Mouse (Mus musculus): ENCODE results near the gene Anapc16. TPM values are rescaled to one million over a fixed set of nuclear protein-coding genes. Genes with fewer than 3 reads are reported as not detected.

Anapc16 gene
- 67.8 TPM for polyA plus RNA-seq (2021)

DNA sequence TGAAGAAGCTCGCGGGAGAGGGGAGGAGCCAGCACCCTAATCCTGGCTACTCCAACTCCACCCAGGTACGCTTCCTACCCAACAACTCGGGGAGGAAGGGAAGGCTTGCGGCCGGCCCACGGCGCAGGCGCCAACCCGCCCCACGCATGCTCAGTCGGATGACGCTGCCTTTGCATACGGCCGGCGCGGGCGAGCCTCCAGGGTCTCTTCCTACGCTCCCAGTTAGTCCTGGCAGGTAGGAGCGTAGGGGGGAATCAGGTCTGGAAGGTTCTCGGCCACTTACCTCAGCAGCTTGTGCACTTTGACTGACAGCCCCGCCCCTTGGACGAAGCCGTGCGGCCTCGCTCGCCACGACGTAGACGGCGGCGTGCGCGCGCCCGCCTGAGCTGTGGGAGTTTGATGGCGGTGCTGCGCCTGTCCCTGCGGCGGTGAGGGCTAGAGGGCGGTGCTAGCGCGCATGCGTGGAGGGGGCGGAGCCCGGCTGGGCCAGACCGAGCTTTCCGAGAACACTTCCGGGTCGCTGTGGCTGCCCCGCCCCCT, at the start of gene Anapc16, which contains the start of gene Ascc1:
Gene Anapc16 (minus strand): TSS at position 463 of the 540 bp plus-strand sequence.
Gene Ascc1 (plus strand): TSS at position 133 of the 540 bp plus-strand sequence.
- H3K27me3 ChIP-seq: no peaks in the 10 kb centered on the region
- no peak for TF ChIP-seq CTCF (IDR thresholded peaks at IDR 0.05)
- in situ Hi-C loops (cut with MboI; ENCODE audit: low pct_unique_long_range_greater_than_20kb): no loop called here
- POLR2A ChIA-PET: interaction anchor here (0.6 to 1.4 kb wide), 6 partner anchors 12 to 108 kb away, joined by 3 to 6 read pairs (median 3); no protein-coding TSS in a partner anchor
- ATAC-seq (peak; percentile 90), DNase-seq (ENCODE audit: low read depth, low spot score) (peak; percentile 71)
- CTCF ChIA-PET: interaction anchor here (0.6 to 1.4 kb wide), 2 partner anchors 18 to 108 kb away, joined by 3 read pairs; no protein-coding TSS in a partner anchor

GRCm38 (mm10) chr10:60050581-60050980, 47.6 kb upstream of the Anapc16 start:
- TF ChIP-seq CTCF (IDR thresholded peaks at IDR 0.05): no peak
- POLR2A ChIA-PET: interaction anchor here (0.7 kb wide), 1 partner anchor 13 kb away, joined by 5 read pairs; no protein-coding TSS in a partner anchor
- no peaks in the 10 kb centered on the region for H3K27me3 ChIP-seq

DNA sequence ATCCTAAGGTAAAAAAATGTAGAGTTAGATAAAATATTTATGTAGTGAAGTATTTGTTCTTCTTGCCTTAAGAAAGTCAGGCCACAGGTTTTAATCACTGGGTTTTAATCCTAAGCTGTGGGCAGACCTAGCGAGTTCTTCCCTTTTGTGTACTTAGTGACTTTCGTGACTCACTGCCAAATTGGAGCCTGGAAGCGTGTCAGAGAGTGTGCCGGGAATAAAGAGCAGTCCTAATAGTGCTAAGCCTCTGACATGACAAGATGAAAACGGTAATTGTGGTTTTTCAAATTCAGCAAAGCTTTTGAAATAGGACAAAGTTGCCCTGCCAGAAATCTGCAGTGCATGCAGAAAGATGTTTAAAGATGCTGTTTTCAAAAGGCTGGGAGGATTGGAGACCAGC, 43.8 kb upstream of the Anapc16 start:
- ATAC-seq: peak; percentile 51
- POLR2A ChIA-PET: interaction anchor here (1.4 kb wide), 1 partner anchor 49 kb away, joined by 3 read pairs; no protein-coding TSS in a partner anchor
- no peaks in the 10 kb centered on the region for H3K27me3 ChIP-seq
- no peak for TF ChIP-seq CTCF (IDR thresholded peaks at IDR 0.05)
- in situ Hi-C loops (cut with MboI; ENCODE audit: low pct_unique_long_range_greater_than_20kb): no loop called here
- DNase-seq (ENCODE audit: low read depth, low spot score): peak; percentile 68
- CTCF ChIA-PET: interaction anchor here (1.0 to 2.4 kb wide), 4 partner anchors 12 to 153 kb away, joined by 3 to 8 read pairs (median 5); no protein-coding TSS in a partner anchor

More at GRCm38 (mm10) chr10:60050581-60050980, 47.6 kb upstream of the Anapc16 start:
- CTCF ChIA-PET: interaction anchor here (0.6 kb wide), 1 partner anchor 139 kb away, joined by 3 read pairs; no protein-coding TSS in a partner anchor
- ATAC-seq (no peak), DNase-seq (ENCODE audit: low read depth, low spot score) (no peak)
- in situ Hi-C loops (cut with MboI; ENCODE audit: low pct_unique_long_range_greater_than_20kb): no loop called here

DNA sequence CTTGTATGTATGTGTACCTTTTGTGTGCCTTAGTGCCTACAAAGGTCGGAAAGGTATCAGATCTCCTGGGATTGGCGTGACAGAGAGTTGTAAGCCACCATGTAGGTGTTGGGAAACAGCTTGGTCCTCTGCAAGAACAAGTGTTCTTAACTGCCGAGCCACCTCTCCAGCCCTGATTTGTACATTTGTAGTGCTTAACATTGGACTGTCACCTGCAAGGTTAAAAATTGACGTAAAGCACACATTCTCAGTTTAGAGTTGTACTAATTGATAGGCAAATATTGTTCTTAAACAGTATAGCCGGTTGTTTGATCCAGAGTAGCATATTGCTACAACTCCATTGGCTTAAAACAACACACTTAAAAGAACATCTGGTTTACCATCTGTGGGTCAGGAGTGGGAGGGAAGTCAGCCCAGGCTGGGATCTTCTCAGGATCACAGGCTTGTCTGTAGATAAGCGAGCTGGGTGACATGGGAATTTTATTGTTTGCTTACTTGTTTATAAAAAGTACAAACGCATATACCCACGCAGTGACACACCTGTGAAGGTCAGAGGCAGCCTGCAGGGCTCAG, 39.5 kb upstream of the Anapc16 start:
- no peak for ATAC-seq
- CTCF ChIA-PET: interaction anchor here (1.2 to 2.6 kb wide), 2 partner anchors 11 to 15 kb away, joined by 3 to 8 read pairs; no protein-coding TSS in a partner anchor
- DNase-seq (ENCODE audit: low read depth, low spot score): no peak
- in situ Hi-C loops (cut with MboI; ENCODE audit: low pct_unique_long_range_greater_than_20kb): no loop called here
- no peaks in the 10 kb centered on the region for H3K27me3 ChIP-seq
- no peak for TF ChIP-seq CTCF (IDR thresholded peaks at IDR 0.05)
- POLR2A ChIA-PET: no interaction called here

GRCm38 (mm10) chr10:60035744-60036143, 32.8 kb upstream of the Anapc16 start:
- in situ Hi-C loops (cut with MboI; ENCODE audit: low pct_unique_long_range_greater_than_20kb): no loop called here
- ATAC-seq (no peak), DNase-seq (ENCODE audit: low read depth, low spot score) (no peak)
- TF ChIP-seq CTCF (IDR thresholded peaks at IDR 0.05): no peak
- POLR2A ChIA-PET: no interaction called here
- no peaks in the 10 kb centered on the region for H3K27me3 ChIP-seq
- CTCF ChIA-PET: no interaction called here

- in situ Hi-C loops (cut with MboI; ENCODE audit: low pct_unique_long_range_greater_than_20kb): no loop called here
- no peak for ATAC-seq
- ChIA-PET CTCF (interaction anchor here (1.0 kb wide), 1 partner anchor 12 kb away, joined by 4 read pairs; no protein-coding TSS in a partner anchor), POLR2A (no interaction called here)
- DNase-seq (ENCODE audit: low read depth, low spot score): no peak
- no peaks in the 10 kb centered on the region for H3K27me3 ChIP-seq
- no peak for TF ChIP-seq CTCF (IDR thresholded peaks at IDR 0.05)
These were observed 31.7 kb upstream of the Anapc16 start for GRCm38 (mm10) chr10:60034621-60035020.

- no peaks in the 10 kb centered on the region for H3K27me3 ChIP-seq
- TF ChIP-seq CTCF (IDR thresholded peaks at IDR 0.05): no peak
- DNase-seq (ENCODE audit: low read depth, low spot score): no peak
- ATAC-seq: no peak
- in situ Hi-C loops (cut with MboI; ENCODE audit: low pct_unique_long_range_greater_than_20kb): no loop called here
- ChIA-PET CTCF (interaction anchor here (0.8 to 1.6 kb wide), 2 partner anchors 13 to 139 kb away, joined by 3 to 6 read pairs; no protein-coding TSS in a partner anchor), POLR2A (interaction anchor here (0.7 kb wide), 1 partner anchor 143 kb away, joined by 3 read pairs; no protein-coding TSS in a partner anchor)
These were observed 30.1 kb upstream of the Anapc16 start for GRCm38 (mm10) chr10:60033064-60033463.

- no peak for TF ChIP-seq CTCF (IDR thresholded peaks at IDR 0.05)
- no peak for DNase-seq (ENCODE audit: low read depth, low spot score)
- CTCF ChIA-PET: interaction anchor here (1.5 to 1.6 kb wide), 2 partner anchors 13 to 34 kb away, joined by 4 to 6 read pairs; no protein-coding TSS in a partner anchor
- ATAC-seq: no peak
- in situ Hi-C loops (cut with MboI; ENCODE audit: low pct_unique_long_range_greater_than_20kb): no loop called here
- POLR2A ChIA-PET: interaction anchor here (0.6 kb wide), 1 partner anchor 30 kb away, joined by 6 read pairs; the partner anchor contains the start of gene Anapc16
- H3K27me3 ChIP-seq: no peaks in the 10 kb centered on the region
These were observed 29.7 kb upstream of the Anapc16 start for GRCm38 (mm10) chr10:60032622-60033021.

- no peak for ATAC-seq
These were observed 29.1 kb upstream of the Anapc16 start for GRCm38 (mm10) chr10:60031985-60032384.

GRCm38 (mm10) chr10:60031562-60031961, 28.6 kb upstream of the Anapc16 start:
- H3K27me3 ChIP-seq: no peaks in the 10 kb centered on the region
- no peak for ATAC-seq
- TF ChIP-seq CTCF (IDR thresholded peaks at IDR 0.05): no peak
- in situ Hi-C loops (cut with MboI; ENCODE audit: low pct_unique_long_range_greater_than_20kb): no loop called here
- ChIA-PET POLR2A (no interaction called here), CTCF (interaction anchor here (1.5 kb wide), 1 partner anchor 35 kb away, joined by 4 read pairs; no protein-coding TSS in a partner anchor)
- DNase-seq (ENCODE audit: low read depth, low spot score): no peak

More at GRCm38 (mm10) chr10:60031985-60032384, 29.1 kb upstream of the Anapc16 start:
- H3K27me3 ChIP-seq: no peaks in the 10 kb centered on the region
- no peak for TF ChIP-seq CTCF (IDR thresholded peaks at IDR 0.05)
- in situ Hi-C loops (cut with MboI; ENCODE audit: low pct_unique_long_range_greater_than_20kb): no loop called here
- ChIA-PET CTCF (interaction anchor here (1.5 to 1.6 kb wide), 2 partner anchors 12 to 34 kb away, joined by 4 to 6 read pairs; no protein-coding TSS in a partner anchor), POLR2A (no interaction called here)
- no peak for DNase-seq (ENCODE audit: low read depth, low spot score)

Data from Patski (cell line).